Mouse (Mus musculus) hindbrain, embryonic 14.5 days (tissue): ENCODE data around the gene Mfsd2a. TPM values are rescaled to one million over a fixed set of nuclear protein-coding genes. Genes with fewer than 3 reads are reported as not detected.

Experiments used
- ATAC-seq: fragments of 200-750 bp; cut with Nextera tagmentation; 2 replicates; pipeline ENCODE4 v1.8.0; 2017; ENCODE audit warnings: moderate number of reproducible peaks, mild to moderate bottlenecking, moderate TSS enrichment, moderate library complexity; ENCODE audit not compliant: low FRiP score
- DNase-seq: peaks from one replicate; pipeline ENCODE4 v3.0.0-alpha.2; 2015; ENCODE audit warnings: low spot score
- H3K27ac ChIP-seq: fragments of 300-500 bp; sonication (generic); 2 replicates; pipeline ENCODE4 v1.5.1; 2014; ENCODE audit warnings: mild to moderate bottlenecking, moderate library complexity
- H3K27me3 ChIP-seq: fragments of 300-500 bp; sonication (generic); 2 replicates; pipeline ENCODE4 v1.6.1; 2014; ENCODE audit warnings: mild to moderate bottlenecking, low read length, mixed read lengths; ENCODE audit not compliant: control insufficient read depth, insufficient read depth
- H3K36me3 ChIP-seq: fragments of 300-500 bp; sonication (generic); replicated peaks from 2 replicates; pipeline ENCODE4 v1.6.1; 2014; ENCODE audit not compliant: control insufficient read depth, insufficient read depth
- H3K4me1 ChIP-seq: fragments of 300-500 bp; sonication (generic); replicated peaks from 2 replicates; pipeline ENCODE4 v1.6.1; 2014; ENCODE audit warnings: antibody characterized with exemption, low read length, mixed read lengths; ENCODE audit not compliant: control insufficient read depth, insufficient read depth
- H3K4me2 ChIP-seq: fragments of 300-500 bp; sonication (generic); replicated peaks from 2 replicates; pipeline ENCODE4 v1.6.1; 2014; ENCODE audit warnings: mild to moderate bottlenecking, moderate library complexity
- H3K4me3 ChIP-seq: fragments of 300-500 bp; sonication (generic); replicated peaks from 2 replicates; pipeline ENCODE4 v1.5.1; 2014; ENCODE audit warnings: mild to moderate bottlenecking, low read length
- H3K9ac ChIP-seq: fragments of 300-500 bp; sonication (generic); 2 replicates; pipeline ENCODE4 v1.6.1; 2014
- H3K9me3 ChIP-seq: fragments of 300-500 bp; sonication (generic); 2 replicates; pipeline ENCODE4 v1.6.1; 2016; ENCODE audit warnings: low read length; ENCODE audit not compliant: control insufficient read depth
- WGBS: fragments of 180-500 bp; shearing (Covaris S2); extraction: QIAGEN DNeasy Blood & Tissue Kit; methylation state at CpG from one replicate; pipeline ENCODE4 v1.1.7; 2014; 5-methylcytosine and 5-hydroxymethylcytosine counted together
- polyA plus RNA-seq: library from polyadenylated mRNA; unstranded; fragments of >200 nt; fragmentation: Nextera tagmentation; extraction: Ambion mirVana; gene quantifications from 2 replicates; pipeline ENCODE4 v1.2.1, GENCODE M21; 2014

Mfsd2a gene
- polyA plus RNA-seq, 1 experiment from 2014 or later = 27.9 TPM

GRCm38 (mm10) chr4:122903709-122904108 is 57.3 kb downstream of the Mfsd2a start:
- Histone ChIP-seq H3K4me1 (no peaks in the 10 kb centered on the region), H3K27ac (no peak overlapping the region), H3K4me2 (no peak overlapping the region), H3K9ac (no peak overlapping the region), H3K4me3 (no peak overlapping the region), H3K27me3 (no peaks in the 10 kb centered on the region), H3K9me3 (no peaks in the 10 kb centered on the region), H3K36me3 (no peaks in the 10 kb centered on the region)
- DNase-seq (no peak), ATAC-seq (no peak)
- WGBS = 95% methylated on average over 3 of the region's 3 CpGs

DNA sequence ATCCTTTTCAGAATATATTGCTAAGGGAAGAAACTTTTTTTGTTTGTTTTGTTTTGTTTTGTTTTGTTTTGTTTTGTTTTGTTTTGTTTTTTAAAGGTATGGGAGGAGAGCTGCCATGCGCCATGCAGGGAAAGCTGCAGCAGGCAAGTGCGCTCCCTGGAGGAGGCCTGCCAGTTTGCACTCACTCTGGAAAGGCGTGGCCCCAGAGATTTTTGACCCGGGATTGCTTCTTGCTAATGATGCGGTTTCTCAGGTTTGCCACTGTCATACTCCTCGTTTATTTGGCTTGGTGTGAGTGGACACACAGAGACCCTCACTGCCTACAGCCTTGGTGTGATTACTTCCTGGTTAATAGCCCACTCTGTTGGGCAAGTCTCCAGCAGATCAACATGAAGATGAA is 58.8 kb downstream of the Mfsd2a start:
- H3K9me3 ChIP-seq = no peaks in the 10 kb centered on the region

GRCm38 (mm10) chr4:122898313-122898712 is 62.7 kb downstream of the Mfsd2a start:
- H3K9me3 ChIP-seq = no peaks in the 10 kb centered on the region
- H3K9ac ChIP-seq = no peak overlapping the region
- WGBS = 10% methylated on average over 5 of the region's 5 CpGs
- no peak overlapping the region for H3K4me3 ChIP-seq
- no peaks in the 10 kb centered on the region for H3K4me1 ChIP-seq
- H3K27ac ChIP-seq = no peak overlapping the region
- DNase-seq (peak; percentile 88), ATAC-seq (peak; percentile 59; the same call in 1 of the 2 replicates)
- no peaks in the 10 kb centered on the region for H3K27me3 ChIP-seq
- H3K36me3 ChIP-seq = no peaks in the 10 kb centered on the region
- no peak overlapping the region for H3K4me2 ChIP-seq

More for the DNA sequence above, 58.8 kb downstream of the Mfsd2a start:
- ATAC-seq (no peak), DNase-seq (no peak)
- H3K4me2 ChIP-seq = no peak overlapping the region
- no peak overlapping the region for H3K4me3 ChIP-seq
- H3K4me1 ChIP-seq = no peaks in the 10 kb centered on the region
- H3K27ac ChIP-seq = no peak overlapping the region
- no peaks in the 10 kb centered on the region for H3K36me3 ChIP-seq
- H3K27me3 ChIP-seq = no peaks in the 10 kb centered on the region
- no peak overlapping the region for H3K9ac ChIP-seq
- WGBS = 35% methylated on average over 6 of the region's 6 CpGs

GRCm38 (mm10) chr4:122897750-122898149 is 63.2 kb downstream of the Mfsd2a start:
- no peak overlapping the region for H3K4me2 ChIP-seq
- no peak overlapping the region for H3K27ac ChIP-seq
- H3K4me1 ChIP-seq = no peaks in the 10 kb centered on the region
- no peak overlapping the region for H3K4me3 ChIP-seq
- H3K9me3 ChIP-seq = no peaks in the 10 kb centered on the region
- no peak overlapping the region for H3K9ac ChIP-seq
- DNase-seq (no peak), ATAC-seq (no peak)
- 93% methylated on average over 4 of the region's 4 CpGs for WGBS
- H3K27me3 ChIP-seq = no peaks in the 10 kb centered on the region
- no peaks in the 10 kb centered on the region for H3K36me3 ChIP-seq

Other genes with a start within 250 kb of the Mfsd2a start
- 83.7 and 84.4 TPM in 2 replicates for gene Ppt1, start 124.9 kb downstream of the Mfsd2a start, polyA plus RNA-seq
- gene Cap1, start 75.1 kb downstream of the Mfsd2a start, polyA plus RNA-seq = 71.9 and 76.7 TPM in 2 replicates
- gene Mycl, start 34.5 kb upstream of the Mfsd2a start, polyA plus RNA-seq = 68.7 and 71.9 TPM in 2 replicates
- 19.8 and 24.6 TPM in 2 replicates for gene Trit1, start 55.4 kb upstream of the Mfsd2a start, polyA plus RNA-seq
- 0.42 and 0.59 TPM in 2 replicates for gene Bmp8b, start 144.0 kb upstream of the Mfsd2a start, polyA plus RNA-seq
- gene Oxct2b, start 155.1 kb upstream of the Mfsd2a start, polyA plus RNA-seq = 0.65 and 1.1 TPM in 2 replicates
- 50.2 and 54.9 TPM in 2 replicates for gene Ppie, start 178.8 kb upstream of the Mfsd2a start, polyA plus RNA-seq
- 34.0 and 52.6 TPM in 2 replicates for gene Hpcal4, start 222.0 kb upstream of the Mfsd2a start, polyA plus RNA-seq
- 0.17 TPM in 1 of 2 replicates, not detected in the other for gene Nt5c1a, start 240.3 kb upstream of the Mfsd2a start, polyA plus RNA-seq